Comparison of ENCODE assay signal across 12 mouse cellular contexts in the genomic region with DNA sequence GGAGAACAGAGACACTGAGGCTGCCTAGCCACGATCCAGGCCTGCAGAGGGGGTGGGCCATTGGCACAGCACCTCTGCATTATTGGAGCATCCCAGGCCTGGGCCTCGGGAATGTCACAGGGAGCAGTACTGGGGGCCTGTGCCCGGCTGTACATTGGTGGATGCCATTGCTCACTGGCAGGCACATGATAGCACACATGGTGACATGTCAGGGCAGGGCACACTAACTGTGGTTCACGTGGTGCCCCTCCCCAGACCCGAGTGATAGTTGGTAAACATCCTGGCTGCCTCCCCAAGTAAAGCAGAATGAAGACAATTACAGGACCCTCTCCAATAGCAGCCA. TPM values are rescaled to one million over a fixed set of nuclear protein-coding genes. Genes with fewer than 3 reads are reported as not detected.
DNase-seq lines count a peak whose midpoint lies in the region; ATAC-seq and TF ChIP-seq lines count a peak whose summit lies in the region.
"Had no signal": no experiment of that assay in that cellular context is flagged by ENCODE, and none has a peak within 500 bp of the region (broad histone marks: within the 10 kb centered on the region; RNA-seq: fewer than 3 reads in every experiment).

No protein-coding gene starts in this region.

- peaks cover 56% of the 10 kb centered on the region for H3K36me3 ChIP-seq in forebrain, embryonic 13.5 days (ENCODE audit: poor library complexity, severe bottlenecking)
- no peaks in the 10 kb centered on the region; the same call in 1 of the 2 replicates for H3K36me3 ChIP-seq in forebrain, embryonic 11.5 days (ENCODE audit: control insufficient read depth, insufficient read depth, low read length)
- H3K36me3 ChIP-seq in kidney, postnatal 0 days (ENCODE audit: insufficient read depth, low read length), result peaks cover 21% of the 10 kb centered on the region
- H3K36me3 ChIP-seq in kidney, adult 2 months (ENCODE audit: control insufficient read depth, insufficient read depth, low read length), result no peaks in the 10 kb centered on the region
- peaks cover 55% of the 10 kb centered on the region for H3K36me3 ChIP-seq in neural tube, embryonic 13.5 days

- TF ChIP-seq CTCF in kidney, postnatal 0 days (IDR thresholded peaks at IDR 0.05; ENCODE audit: low read depth), result no peak
- no peak for TF ChIP-seq CTCF in kidney, adult 2 months (conservative IDR thresholded peaks at IDR 0.05; ENCODE audit: insufficient read depth, insufficient read length, low read depth, low read length)

- WGBS in forebrain, embryonic 13.5 days, result 84% methylated on average over 5 of the region's 5 CpGs
- 72% methylated on average over 5 of the region's 5 CpGs for WGBS in forebrain, embryonic 11.5 days
- WGBS in kidney, postnatal 0 days, result 73% methylated on average over 5 of the region's 5 CpGs
- WGBS in kidney, adult 2 months, result 73% methylated on average over 5 of the region's 5 CpGs
- WGBS in neural tube, embryonic 13.5 days, result 87% methylated on average over 5 of the region's 5 CpGs

- peaks cover 20% of the 10 kb centered on the region for H3K4me1 ChIP-seq in forebrain, embryonic 13.5 days
- peaks cover 10% of the 10 kb centered on the region for H3K4me1 ChIP-seq in forebrain, embryonic 11.5 days (replicated peaks; ENCODE audit: control insufficient read depth, insufficient read depth, low read length)
- H3K4me1 ChIP-seq in kidney, postnatal 0 days (replicated peaks; ENCODE audit: insufficient read depth, low read length), result peaks cover 8% of the 10 kb centered on the region; the same call in 1 of the 2 replicates
- H3K4me1 ChIP-seq in kidney, adult 2 months (ENCODE audit: control insufficient read depth, insufficient read depth, low read length), result 0 out of 2 replicates have a peak, but pooled peaks cover 3% of the 10 kb centered on the region
- H3K4me1 ChIP-seq in neural tube, embryonic 13.5 days (replicated peaks), result peaks cover 27% of the 10 kb centered on the region

- no peak for DNase-seq in forebrain, embryonic 11.5 days (ENCODE audit: low spot score)
- DNase-seq in kidney, postnatal 0 days (ENCODE audit: low spot score), result no peak
- no peak for DNase-seq in kidney, adult 2 months
- DNase-seq in neural tube, embryonic 10.5 days (ENCODE audit: extremely low spot score, low spot score), result no peak
- DNase-seq: adrenal gland, adult 2 months; embryo, embryonic 11 days; heart, postnatal 14 days; right cerebral cortex, postnatal 25 days; thymus, postnatal 36 days had no signal

- H3K9ac ChIP-seq in forebrain, embryonic 13.5 days, result peak overlapping the region; percentile 82; the same call in 1 of the 2 replicates
- H3K9ac ChIP-seq in forebrain, embryonic 11.5 days (ENCODE audit: low read length), result no peak overlapping the region
- H3K9ac ChIP-seq in kidney, postnatal 0 days (ENCODE audit: low read depth, low read length), result no peak overlapping the region
- peak overlapping the region; percentile 87; the same call in 1 of the 2 replicates for H3K9ac ChIP-seq in neural tube, embryonic 13.5 days

- H3K27me3 ChIP-seq in forebrain, embryonic 13.5 days, result no peaks in the 10 kb centered on the region
- no peaks in the 10 kb centered on the region for H3K27me3 ChIP-seq in forebrain, embryonic 11.5 days (ENCODE audit: control insufficient read depth, insufficient read depth, low read length)
- H3K27me3 ChIP-seq in kidney, postnatal 0 days (ENCODE audit: insufficient read depth, low read length), result no peaks in the 10 kb centered on the region
- no peaks in the 10 kb centered on the region for H3K27me3 ChIP-seq in kidney, adult 2 months (replicated peaks; ENCODE audit: control insufficient read depth, insufficient read depth, low read length)
- H3K27me3 ChIP-seq in neural tube, embryonic 13.5 days, result no peaks in the 10 kb centered on the region

- no peak for TF ChIP-seq POLR2A in kidney, adult 2 months (IDR thresholded peaks at IDR 0.05; ENCODE audit: low read depth, low read length)

- H3K4me2 ChIP-seq in forebrain, embryonic 13.5 days, result peak overlapping the region; percentile 93; the same call in 1 of the 2 replicates
- H3K4me2 ChIP-seq in forebrain, embryonic 11.5 days (ENCODE audit: low read depth, low read length, severe bottlenecking), result no peak overlapping the region
- H3K4me2 ChIP-seq in kidney, postnatal 0 days (ENCODE audit: low read length), result 0 out of 2 replicates have a peak overlapping the region, but pooled peaks have one; percentile 93
- peak overlapping the region; percentile 91 for H3K4me2 ChIP-seq in neural tube, embryonic 13.5 days

- H3K9me3 ChIP-seq in forebrain, embryonic 13.5 days (replicated peaks), result no peaks in the 10 kb centered on the region
- no peaks in the 10 kb centered on the region for H3K9me3 ChIP-seq in forebrain, embryonic 11.5 days (ENCODE audit: control insufficient read depth, low read length)
- no peaks in the 10 kb centered on the region for H3K9me3 ChIP-seq in kidney, postnatal 0 days (replicated peaks; ENCODE audit: low read length)
- no peaks in the 10 kb centered on the region for H3K9me3 ChIP-seq in neural tube, embryonic 13.5 days

- no peak for ATAC-seq in forebrain, embryonic 13.5 days
- no peak for ATAC-seq in forebrain, embryonic 11.5 days (replicated peaks; ENCODE audit: low FRiP score)
- ATAC-seq in kidney, postnatal 0 days (replicated peaks; ENCODE audit: low FRiP score, low read depth), result no peak
- no peak for ATAC-seq in neural tube, embryonic 13.5 days (ENCODE audit: low read depth)
- no peak for ATAC-seq in inflammation-experienced regulatory T-cells, adult 6 months

- no peak overlapping the region for H3K27ac ChIP-seq in forebrain, embryonic 13.5 days
- no peak overlapping the region for H3K27ac ChIP-seq in forebrain, embryonic 11.5 days (ENCODE audit: low read depth, low read length)
- H3K27ac ChIP-seq in kidney, postnatal 0 days, result no peak overlapping the region
- no peak overlapping the region for H3K27ac ChIP-seq in kidney, adult 2 months (ENCODE audit: insufficient read depth, low read depth, low read length)
- H3K27ac ChIP-seq in neural tube, embryonic 13.5 days (replicated peaks), result no peak overlapping the region

- peak overlapping the region; percentile 75; the same call in 1 of the 2 replicates for H3K4me3 ChIP-seq in forebrain, embryonic 13.5 days
- no peak overlapping the region for H3K4me3 ChIP-seq in forebrain, embryonic 11.5 days (ENCODE audit: low read depth, low read length)
- no peak overlapping the region for H3K4me3 ChIP-seq in kidney, postnatal 0 days (replicated peaks; ENCODE audit: low read depth, low read length)
- H3K4me3 ChIP-seq in kidney, adult 2 months (ENCODE audit: insufficient read depth, low read depth, low read length), result no peak overlapping the region
- peak overlapping the region; percentile 77; the same call in 1 of the 2 replicates for H3K4me3 ChIP-seq in neural tube, embryonic 13.5 days

RNA-seq across cellular contexts. Expression of gene Dda1, which starts 1.9 kb away (rescaled TPM):
- 185 and 193 TPM in 2 replicates for polyA plus RNA-seq in forebrain, embryonic 13.5 days (2015; fragmentation: Nextera tagmentation; extraction: Ambion mirVana)
- polyA plus RNA-seq in forebrain, embryonic 11.5 days (2014; fragmentation: Nextera tagmentation; extraction: Ambion mirVana), result 133 and 146 TPM in 2 replicates
- 88.0 and 93.7 TPM in 2 replicates for polyA plus RNA-seq in kidney, postnatal 0 days (2015; fragmentation: Nextera tagmentation; extraction: Ambion mirVana)
- 61.5 and 62.6 TPM in 2 replicates for polyA plus RNA-seq in kidney, adult 2 months (2012; rRNA removed)
- 217 and 231 TPM in 2 replicates for polyA plus RNA-seq in neural tube, embryonic 13.5 days (2015; fragmentation: Nextera tagmentation; extraction: Ambion mirVana)
- polyA plus RNA-seq in inflammation-experienced regulatory T-cells, adult 6 months (2017; shearing (Covaris generic)), result 10 to 100 TPM; 24.3 to 40.4 (median 25.5) TPM

RNA-seq across cellular contexts. Expression of gene Mrpl34, which starts 6.1 kb away (rescaled TPM):
- polyA plus RNA-seq in forebrain, embryonic 13.5 days (2015; fragmentation: Nextera tagmentation; extraction: Ambion mirVana), result 212 and 245 TPM in 2 replicates
- polyA plus RNA-seq in forebrain, embryonic 11.5 days (2014; fragmentation: Nextera tagmentation; extraction: Ambion mirVana), result 186 TPM in 2 replicates
- polyA plus RNA-seq in kidney, postnatal 0 days (2015; fragmentation: Nextera tagmentation; extraction: Ambion mirVana), result 242 and 245 TPM in 2 replicates
- polyA plus RNA-seq in kidney, adult 2 months (2012; rRNA removed), result 168 and 186 TPM in 2 replicates
- polyA plus RNA-seq in neural tube, embryonic 13.5 days (2015; fragmentation: Nextera tagmentation; extraction: Ambion mirVana), result 208 and 237 TPM in 2 replicates
- polyA plus RNA-seq in inflammation-experienced regulatory T-cells, adult 6 months (2017; shearing (Covaris generic)), result 10 to 100 TPM; 68.3 to 83.2 (median 80.6) TPM

RNA-seq across cellular contexts. Expression of gene Abhd8, which starts 7.4 kb away (rescaled TPM):
- 93.9 and 95.7 TPM in 2 replicates for polyA plus RNA-seq in forebrain, embryonic 13.5 days (2015; fragmentation: Nextera tagmentation; extraction: Ambion mirVana)
- polyA plus RNA-seq in forebrain, embryonic 11.5 days (2014; fragmentation: Nextera tagmentation; extraction: Ambion mirVana), result 76.6 and 76.7 TPM in 2 replicates
- polyA plus RNA-seq in kidney, postnatal 0 days (2015; fragmentation: Nextera tagmentation; extraction: Ambion mirVana), result 35.0 and 38.3 TPM in 2 replicates
- 29.8 and 38.3 TPM in 2 replicates for polyA plus RNA-seq in kidney, adult 2 months (2012; rRNA removed)
- polyA plus RNA-seq in neural tube, embryonic 13.5 days (2015; fragmentation: Nextera tagmentation; extraction: Ambion mirVana), result 127 and 145 TPM in 2 replicates
- 10 to 100 TPM; 21.0 to 24.0 (median 23.1) TPM for polyA plus RNA-seq in inflammation-experienced regulatory T-cells, adult 6 months (2017; shearing (Covaris generic))

RNA-seq across cellular contexts. Expression of gene Ano8, which starts 14.9 kb away (rescaled TPM):
- 4.0 and 4.5 TPM in 2 replicates for polyA plus RNA-seq in forebrain, embryonic 13.5 days (2015; fragmentation: Nextera tagmentation; extraction: Ambion mirVana)
- polyA plus RNA-seq in forebrain, embryonic 11.5 days (2014; fragmentation: Nextera tagmentation; extraction: Ambion mirVana), result 5.7 and 9.3 TPM in 2 replicates
- 0.84 and 1.4 TPM in 2 replicates for polyA plus RNA-seq in kidney, postnatal 0 days (2015; fragmentation: Nextera tagmentation; extraction: Ambion mirVana)
- polyA plus RNA-seq in kidney, adult 2 months (2012; rRNA removed), result 12.6 and 15.2 TPM in 2 replicates
- polyA plus RNA-seq in neural tube, embryonic 13.5 days (2015; fragmentation: Nextera tagmentation; extraction: Ambion mirVana), result 6.1 and 7.8 TPM in 2 replicates
- under 1 TPM in 2 of 3 experiments, not detected in 1; 0.11 to 0.31 TPM for polyA plus RNA-seq in inflammation-experienced regulatory T-cells, adult 6 months (2017; shearing (Covaris generic))

RNA-seq across cellular contexts. Expression of gene Gtpbp3, which starts 17.0 kb away (rescaled TPM):
- polyA plus RNA-seq in forebrain, embryonic 13.5 days (2015; fragmentation: Nextera tagmentation; extraction: Ambion mirVana), result 13.4 TPM in 2 replicates
- polyA plus RNA-seq in forebrain, embryonic 11.5 days (2014; fragmentation: Nextera tagmentation; extraction: Ambion mirVana), result 7.9 and 10.8 TPM in 2 replicates
- 14.5 and 14.6 TPM in 2 replicates for polyA plus RNA-seq in kidney, postnatal 0 days (2015; fragmentation: Nextera tagmentation; extraction: Ambion mirVana)
- 20.2 and 25.0 TPM in 2 replicates for polyA plus RNA-seq in kidney, adult 2 months (2012; rRNA removed)
- 12.0 and 15.5 TPM in 2 replicates for polyA plus RNA-seq in neural tube, embryonic 13.5 days (2015; fragmentation: Nextera tagmentation; extraction: Ambion mirVana)
- 1 to 10 TPM; 2.6 to 6.5 (median 3.4) TPM for polyA plus RNA-seq in inflammation-experienced regulatory T-cells, adult 6 months (2017; shearing (Covaris generic))

Comparison
In these comparisons a context has a peak if more than half of its experiments do, and no peak if none do; other contexts are left out.
1. H3K4me3 ChIP-seq: peak in forebrain, embryonic 13.5 days (single experiment) and neural tube, embryonic 13.5 days (single experiment); none in forebrain, embryonic 11.5 days (single experiment), kidney, postnatal 0 days (single experiment) and kidney, adult 2 months (single experiment).
2. H3K9ac ChIP-seq: peak in forebrain, embryonic 13.5 days (single experiment) and neural tube, embryonic 13.5 days (single experiment); none in forebrain, embryonic 11.5 days (single experiment) and kidney, postnatal 0 days (single experiment).